Mouse (Mus musculus) kidney, adult 2 months (tissue): ENCODE results near the gene Frmd4a.

Experiments
- CTCF ChIP-seq: fragments of 200-500 bp; conservative IDR thresholded peaks from 2 replicates; pipeline ENCODE4 v1.5.1; 2011; ENCODE audit warnings: low read depth, mild to moderate bottlenecking, control low read depth, low read length, moderate library complexity, mixed read lengths; ENCODE audit not compliant: insufficient read depth, insufficient read length
- POLR2A ChIP-seq: fragments of 200-500 bp; IDR thresholded peaks from one replicate; pipeline ENCODE4 v1.6.1; 2011; ENCODE audit warnings: low read depth, low read length, control low read depth

DNA sequence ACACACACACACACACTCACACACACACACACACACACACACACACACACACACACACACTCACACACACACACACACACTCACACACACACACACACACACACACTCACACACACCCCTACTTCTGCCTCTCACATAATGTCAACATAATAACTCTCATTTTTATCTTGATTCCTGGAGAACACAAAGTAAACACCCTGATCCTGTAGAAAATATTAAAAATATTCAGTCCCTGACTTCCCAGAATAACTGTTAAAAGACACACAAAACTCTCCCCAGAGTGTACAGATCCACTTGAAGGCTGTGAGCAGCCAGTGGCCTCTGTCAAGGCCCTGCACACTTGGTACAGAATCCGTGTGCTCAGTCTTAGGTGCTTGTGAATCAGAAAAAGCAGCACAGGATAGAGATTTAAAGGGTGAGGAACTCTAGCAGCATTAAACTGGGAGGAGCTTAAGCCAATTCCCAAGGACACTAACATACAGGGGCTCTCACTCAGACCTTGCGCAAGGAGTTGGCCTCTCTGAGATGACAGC, 597.6 kb downstream of the Frmd4a start:
- no peak for TF ChIP-seq CTCF
- no peak for TF ChIP-seq POLR2A
